Mouse (Mus musculus) c-Kit-positive CD71-negative TER-119-negative erythroid progenitor cells, embryonic 14.5 days (primary cell): ENCODE measurements around the gene Agrn.
"Not testable (repeated sequence)": the region's sequence is repeated elsewhere in the genome, so short reads cannot be mapped to it uniquely, and the experiment has no call there.

ENCODE experiments used
- DNase-seq: peaks from one replicate; pipeline ENCODE4 v3.0.0-alpha.2; 2013; ENCODE audit warnings: low read depth

Agrn gene

DNA sequence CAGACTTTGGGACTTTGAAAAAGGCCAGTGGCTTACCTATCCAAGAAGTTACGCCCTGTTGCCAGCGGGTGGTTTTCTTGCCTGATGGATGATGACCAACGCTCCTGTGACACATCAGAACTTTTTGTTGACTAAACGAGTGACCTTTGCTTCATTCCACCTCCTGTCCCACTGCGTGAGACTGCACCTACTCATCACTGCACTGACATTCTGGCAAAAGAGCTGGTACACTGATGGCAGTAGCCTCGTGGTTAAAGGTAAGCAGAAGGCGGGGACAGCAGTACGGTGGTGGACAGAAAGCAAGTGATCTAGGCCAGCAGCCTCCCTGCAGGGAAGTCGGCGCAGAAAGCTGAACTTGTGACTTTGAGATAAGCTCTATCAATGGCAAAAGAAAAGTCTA, 46.4 kb downstream of the Agrn start:
- not testable (repeated sequence) for DNase-seq

DNA sequence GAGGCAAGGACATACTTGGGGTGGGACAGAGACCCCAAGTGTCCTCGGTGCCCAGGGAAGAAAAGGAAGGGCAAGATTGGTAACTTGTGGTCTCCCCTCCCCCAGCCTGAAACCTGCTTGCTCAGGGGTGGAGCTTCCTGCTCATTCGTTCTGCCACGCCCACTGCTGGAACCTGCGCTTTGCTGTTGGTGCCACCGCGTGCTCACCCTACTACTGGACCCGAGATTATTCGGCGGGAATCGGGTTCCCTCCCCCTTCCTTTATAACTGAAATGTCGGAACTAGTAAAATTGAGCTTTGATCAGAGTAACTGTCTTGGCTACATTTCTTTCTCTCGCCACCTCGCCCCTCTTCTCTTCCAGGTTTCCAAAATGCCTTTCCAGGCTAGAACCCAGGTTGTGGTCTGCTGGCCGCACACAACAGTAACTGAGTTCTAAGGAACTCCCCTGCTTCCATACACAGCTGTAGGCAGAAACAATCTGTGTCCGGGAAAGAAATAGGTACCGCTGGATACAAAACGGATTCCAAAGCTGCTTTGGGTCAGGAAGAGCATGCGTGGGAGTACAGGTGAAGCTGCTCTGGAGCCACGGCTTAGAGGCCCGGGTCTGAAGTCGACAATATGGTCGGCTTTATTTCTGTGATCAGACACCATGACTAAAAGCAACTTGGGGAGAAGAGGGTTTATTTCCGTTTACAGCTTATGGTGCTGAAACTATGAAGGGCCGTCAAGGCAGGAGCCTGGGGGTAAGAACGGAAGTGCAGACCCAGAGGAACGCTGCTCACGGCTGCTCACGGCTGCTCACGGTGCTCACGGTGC, 60.8 kb downstream of the Agrn start:
- no peak for DNase-seq

- DNase-seq: no peak
These were observed 61.5 kb downstream of the Agrn start for GRCm38 (mm10) chr4:156135801-156136200.

DNA sequence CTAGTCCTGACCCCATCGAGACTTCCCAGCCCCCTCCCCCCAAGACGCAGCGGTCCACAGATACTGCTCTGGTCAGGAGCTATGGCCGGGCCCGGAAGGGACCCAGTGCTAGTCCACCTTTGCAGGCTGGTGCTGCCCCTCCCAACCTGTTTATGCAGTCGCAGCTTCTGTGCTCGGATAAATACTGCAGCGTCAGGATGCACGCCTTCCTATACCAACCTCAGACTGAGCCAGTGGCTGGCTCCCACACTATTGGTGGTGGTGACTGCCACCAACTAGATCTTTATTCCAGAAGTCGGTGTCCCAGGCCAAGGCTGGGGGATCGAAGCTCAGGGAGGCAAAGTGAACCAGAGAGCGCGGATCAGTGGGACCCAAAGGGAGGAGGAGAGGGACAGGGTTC, 62.2 kb downstream of the Agrn start:
- DNase-seq: no peak

DNA sequence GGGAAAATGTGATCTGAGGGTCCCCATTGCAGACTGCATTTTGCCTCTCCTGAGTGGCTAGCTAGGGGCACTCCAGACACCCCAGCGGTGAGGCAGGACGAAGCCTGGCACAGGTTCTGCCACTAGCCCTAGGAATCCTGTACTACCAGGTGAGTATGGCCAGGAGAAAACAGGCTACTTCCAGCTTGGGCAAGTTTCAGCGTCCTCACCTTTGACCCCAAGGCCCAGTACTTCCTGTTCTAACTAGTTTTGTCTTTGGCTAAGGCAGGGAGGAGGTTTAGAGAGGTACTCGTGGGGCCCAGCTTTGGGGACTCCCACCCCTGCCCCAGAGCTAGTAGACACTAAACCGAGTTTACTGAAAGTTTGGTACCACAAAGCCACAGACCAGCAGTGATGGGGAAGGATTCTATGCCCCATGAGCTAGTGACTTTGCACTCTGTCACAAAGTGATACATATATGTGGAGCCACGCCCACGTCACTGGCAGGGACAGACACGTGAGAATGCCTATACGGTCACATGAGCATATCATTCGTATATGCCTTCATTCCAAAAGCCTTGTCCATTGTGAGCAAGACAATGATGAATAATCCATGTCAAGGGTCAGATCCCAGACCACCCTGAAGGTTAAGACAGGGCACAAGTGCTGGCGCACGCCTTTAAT, 63.2 kb downstream of the Agrn start:
- DNase-seq: no peak

- DNase-seq: no peak
These were observed 64.0 kb downstream of the Agrn start for GRCm38 (mm10) chr4:156133334-156133733.

- DNase-seq: no peak
These were observed 66.3 kb downstream of the Agrn start for GRCm38 (mm10) chr4:156130940-156131339.

GRCm38 (mm10) chr4:156130436-156130835, 66.9 kb downstream of the Agrn start, which contains the start of gene Rnf223:
TSS of gene Rnf223 (plus strand) at chr4:156130513.
- no peak for DNase-seq

GRCm38 (mm10) chr4:156128746-156129145, 68.5 kb downstream of the Agrn start:
- no peak for DNase-seq

DNA sequence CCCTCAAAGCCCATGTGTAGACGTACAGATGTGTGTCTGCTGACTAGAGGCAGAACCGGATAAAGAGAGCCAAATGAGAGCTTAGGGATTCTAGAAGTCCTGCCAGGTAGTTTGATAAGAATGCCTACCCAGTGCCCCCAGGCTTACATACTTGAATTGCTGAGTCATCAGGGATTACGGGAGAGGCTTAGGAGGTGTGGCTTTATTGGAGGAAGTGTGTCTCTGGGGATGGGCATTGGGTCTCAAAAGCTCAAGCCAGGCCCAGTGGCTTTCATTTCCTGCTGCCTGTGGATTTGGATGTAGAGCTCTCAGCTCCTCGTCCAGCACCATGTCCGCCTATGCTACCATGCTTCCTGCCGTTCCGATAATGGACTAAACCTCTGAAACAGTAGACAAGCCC, 70.4 kb downstream of the Agrn start:
- no peak for DNase-seq

DNA sequence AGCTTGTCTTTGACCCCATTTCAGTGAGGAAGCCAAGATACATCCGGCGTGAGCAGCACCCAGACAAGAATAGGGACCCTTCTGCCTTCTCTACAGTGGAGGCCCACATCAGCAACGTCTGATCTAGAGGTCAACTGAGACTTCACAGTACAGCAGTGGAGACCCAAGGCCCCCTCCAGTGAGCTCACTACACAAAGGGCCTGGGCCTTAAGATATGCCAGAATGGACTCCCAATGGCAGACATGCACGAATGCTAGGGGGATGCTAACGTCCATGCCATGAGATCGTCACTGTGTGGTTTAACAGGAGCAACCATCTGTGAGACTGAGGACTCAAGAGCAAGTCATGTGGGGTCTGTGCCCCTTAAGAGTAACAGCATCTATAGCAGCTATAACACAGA, 71.9 kb downstream of the Agrn start:
- no peak for DNase-seq

DNA sequence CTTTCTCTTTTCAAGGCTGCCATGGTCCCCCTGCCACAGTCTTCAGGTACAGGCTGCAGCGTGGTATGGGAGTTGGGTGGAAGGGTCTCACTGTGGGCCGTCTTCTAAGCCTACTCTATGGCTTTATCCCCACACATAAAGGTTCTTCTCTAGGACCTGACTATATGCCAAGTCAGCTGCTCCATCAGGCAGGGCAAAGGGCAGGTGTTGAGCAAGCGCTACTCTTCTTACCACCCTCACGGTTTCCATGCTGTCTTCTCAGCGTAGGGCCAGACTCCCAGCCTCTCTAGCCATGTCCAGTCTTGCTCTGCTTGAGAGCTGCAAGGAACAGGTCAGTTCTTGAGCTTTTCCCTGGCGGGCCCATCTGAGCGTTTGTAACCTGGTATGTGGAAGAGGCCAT, 73.2 kb downstream of the Agrn start:
- DNase-seq: no peak
